Mouse (Mus musculus) intestine, embryonic 15.5 days (tissue): ENCODE data around the gene Glcci1. TPM values are rescaled to one million over a fixed set of nuclear protein-coding genes. Genes with fewer than 3 reads are reported as not detected.

Experiments
- ATAC-seq: fragments of 200-750 bp; cut with Nextera tagmentation; 2 replicates; pipeline ENCODE4 v1.8.0; 2017; ENCODE audit warnings: moderate TSS enrichment, moderate library complexity
- H3K27ac ChIP-seq: fragments of 300-500 bp; sonication (generic); 2 replicates; pipeline ENCODE4 v1.5.1; 2015; ENCODE audit warnings: mild to moderate bottlenecking, inconsistent platforms
- H3K27me3 ChIP-seq: fragments of 300-500 bp; sonication (generic); replicated peaks from 2 replicates; pipeline ENCODE4 v1.6.1; 2015; ENCODE audit warnings: inconsistent platforms
- H3K36me3 ChIP-seq: fragments of 300-500 bp; sonication (generic); 2 replicates; pipeline ENCODE4 v1.6.1; 2015; ENCODE audit warnings: inconsistent platforms
- H3K4me1 ChIP-seq: fragments of 300-500 bp; sonication (generic); replicated peaks from 2 replicates; pipeline ENCODE4 v1.6.1; 2015; ENCODE audit warnings: inconsistent platforms
- H3K4me2 ChIP-seq: fragments of 300-500 bp; sonication (generic); replicated peaks from 2 replicates; pipeline ENCODE4 v1.6.1; 2015; ENCODE audit warnings: mild to moderate bottlenecking, inconsistent platforms
- H3K4me3 ChIP-seq: fragments of 300-500 bp; sonication (generic); replicated peaks from 2 replicates; pipeline ENCODE4 v1.5.1; 2015; ENCODE audit warnings: inconsistent platforms
- H3K9ac ChIP-seq: fragments of 300-500 bp; sonication (generic); 2 replicates; pipeline ENCODE4 v1.6.1; 2015; ENCODE audit warnings: inconsistent platforms
- H3K9me3 ChIP-seq: fragments of 300-500 bp; sonication (generic); 2 replicates; pipeline ENCODE4 v1.6.1; 2016; ENCODE audit warnings: inconsistent platforms
- WGBS: fragments of 180-500 bp; shearing (Covaris S2); methylation state at CpG from one replicate; pipeline ENCODE4 v1.1.7; 2015; 5-methylcytosine and 5-hydroxymethylcytosine counted together
- polyA plus RNA-seq: library from polyadenylated mRNA; unstranded; fragments of >200 nt; fragmentation: Nextera tagmentation; extraction: Ambion mirVana; gene quantifications from 2 replicates; pipeline ENCODE4 v1.2.1, GENCODE M21; 2015

Glcci1 gene
- polyA plus RNA-seq, 1 experiment from 2014 or later = 6.3 TPM

GRCm38 (mm10) chr6:8640863-8641262, 131.5 kb downstream of the Glcci1 start:
- Histone ChIP-seq H3K9me3 (no peaks in the 10 kb centered on the region), H3K4me2 (no peak overlapping the region), H3K27me3 (no peaks in the 10 kb centered on the region), H3K36me3 (no peaks in the 10 kb centered on the region), H3K9ac (no peak overlapping the region), H3K4me3 (no peak overlapping the region), H3K27ac (no peak overlapping the region), H3K4me1 (peaks cover 2% of the 10 kb centered on the region; the same call in 1 of the 2 replicates)
- ATAC-seq = no peak
- WGBS = 84% methylated on average over 5 of the region's 5 CpGs

DNA sequence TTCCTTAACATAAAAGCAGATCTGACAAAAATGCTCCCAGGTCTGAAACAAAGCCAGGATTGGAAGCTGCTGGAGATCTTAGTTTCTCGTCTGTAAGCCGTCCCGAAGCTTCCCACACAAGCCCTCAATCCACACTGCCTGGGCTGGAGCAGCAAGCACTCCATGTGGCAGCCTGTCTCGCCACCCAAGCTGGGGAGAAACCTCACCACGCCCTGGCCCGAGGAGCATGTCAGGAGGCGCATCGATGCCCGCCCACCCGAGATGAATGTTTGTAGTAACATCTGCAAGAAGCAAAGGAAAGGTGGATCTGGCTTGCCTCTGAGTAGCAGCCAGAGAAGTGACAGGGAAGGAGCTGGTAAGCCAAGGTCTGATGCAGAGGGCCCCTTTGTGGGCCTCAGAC, 135.3 kb downstream of the Glcci1 start:
- H3K4me2 ChIP-seq = 0 out of 2 replicates have a peak overlapping the region, but pooled peaks have one; percentile 11
- no peak overlapping the region for H3K4me3 ChIP-seq
- WGBS = 49% methylated on average over 10 of the region's 10 CpGs
- ATAC-seq = peak; percentile 46; the same call in 1 of the 2 replicates
- H3K9me3 ChIP-seq = no peaks in the 10 kb centered on the region
- no peak overlapping the region for H3K9ac ChIP-seq
- no peaks in the 10 kb centered on the region for H3K27me3 ChIP-seq
- peaks cover 2% of the 10 kb centered on the region; the same call in 1 of the 2 replicates for H3K4me1 ChIP-seq
- peak overlapping the region; percentile 40; the same call in 1 of the 2 replicates for H3K27ac ChIP-seq
- no peaks in the 10 kb centered on the region for H3K36me3 ChIP-seq

GRCm38 (mm10) chr6:8645708-8646107, 136.3 kb downstream of the Glcci1 start:
- Histone ChIP-seq H3K4me2 (no peak overlapping the region), H3K4me3 (no peak overlapping the region), H3K27ac (no peak overlapping the region), H3K9ac (no peak overlapping the region), H3K27me3 (no peaks in the 10 kb centered on the region), H3K4me1 (peaks cover 2% of the 10 kb centered on the region; the same call in 1 of the 2 replicates), H3K36me3 (no peaks in the 10 kb centered on the region), H3K9me3 (no peaks in the 10 kb centered on the region)
- WGBS = 60% methylated on average over 2 of the region's 2 CpGs
- ATAC-seq = no peak
